Mouse (Mus musculus): ENCODE measurements around the gene Kctd11. TPM values are rescaled to one million over a fixed set of nuclear protein-coding genes. Genes with fewer than 3 reads are reported as not detected.

The Kctd11 gene
- polyA plus RNA-seq, 1 experiment from 2014 or later: 2.3 TPM

DNA sequence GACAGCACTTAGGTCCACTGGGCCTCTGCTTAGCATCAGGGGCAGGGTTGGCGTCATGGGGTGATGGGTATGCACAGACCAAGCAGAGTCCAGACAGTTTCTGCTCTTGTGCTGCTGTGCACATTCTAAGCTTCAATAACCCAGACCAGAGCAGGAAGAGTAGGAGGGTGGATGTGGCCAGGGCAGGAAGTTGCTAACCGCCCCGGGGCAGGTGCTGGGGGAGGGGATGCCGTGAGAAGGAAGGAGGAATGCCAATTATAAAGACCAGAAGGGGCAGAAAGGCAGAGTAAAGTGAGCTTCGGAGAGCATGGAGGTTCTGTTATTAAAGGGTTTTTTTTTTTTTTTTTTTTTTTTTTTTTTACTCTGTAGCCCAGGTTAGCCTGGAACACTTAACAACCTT, 13.5 kb upstream of the Kctd11 start:
- Histone ChIP-seq H3K4me3 (ENCODE audit: low read depth, low read length) (no peak overlapping the region), H3K4me1 (replicated peaks; ENCODE audit: control insufficient read depth, insufficient read depth, low read length) (peaks cover 6% of the 10 kb centered on the region), H3K9ac (ENCODE audit: low read depth, low read length) (no peak overlapping the region), H3K36me3 (ENCODE audit: control insufficient read depth, insufficient read depth, low read length) (no peaks in the 10 kb centered on the region), H3K27me3 (ENCODE audit: control insufficient read depth, insufficient read depth, low read length) (no peaks in the 10 kb centered on the region), H3K27ac (ENCODE audit: low read depth, low read length) (no peak overlapping the region), H3K4me2 (replicated peaks; ENCODE audit: low read depth, low read length) (no peak overlapping the region), H3K9me3 (ENCODE audit: control insufficient read depth, low read length) (no peaks in the 10 kb centered on the region)
- WGBS: 85% methylated on average over 5 of the region's 5 CpGs
- ATAC-seq (ENCODE audit: low FRiP score): no peak
- DNase-seq (ENCODE audit: low spot score): no peak

DNA sequence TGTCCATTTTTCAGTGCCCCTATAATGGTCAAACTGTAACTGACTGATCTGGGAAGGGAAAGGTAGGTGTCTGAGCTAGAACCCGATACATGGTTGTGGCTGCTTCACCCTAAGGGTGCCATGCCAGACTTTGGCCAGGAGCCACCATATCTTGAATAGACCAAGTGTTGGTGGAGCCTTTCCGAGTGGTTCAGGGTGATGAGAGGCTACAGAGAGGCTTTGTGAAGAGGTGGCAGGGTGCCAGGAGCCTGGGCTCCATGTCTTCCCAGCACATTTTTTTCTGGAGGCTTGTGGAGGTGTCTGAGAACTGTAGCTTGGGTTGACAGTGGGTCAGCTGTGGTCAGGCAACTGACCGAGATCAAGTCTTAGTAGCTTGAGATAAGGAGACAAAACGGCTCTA, 10.3 kb upstream of the Kctd11 start:
- Histone ChIP-seq H3K4me1 (replicated peaks; ENCODE audit: control insufficient read depth, insufficient read depth, low read length) (no peaks in the 10 kb centered on the region), H3K9ac (ENCODE audit: low read depth, low read length) (no peak overlapping the region), H3K27ac (ENCODE audit: low read depth, low read length) (no peak overlapping the region), H3K4me3 (ENCODE audit: low read depth, low read length) (no peak overlapping the region), H3K36me3 (ENCODE audit: control insufficient read depth, insufficient read depth, low read length) (no peaks in the 10 kb centered on the region), H3K9me3 (ENCODE audit: control insufficient read depth, low read length) (no peaks in the 10 kb centered on the region), H3K4me2 (replicated peaks; ENCODE audit: low read depth, low read length) (no peak overlapping the region), H3K27me3 (ENCODE audit: control insufficient read depth, insufficient read depth, low read length) (no peaks in the 10 kb centered on the region)
- DNase-seq (ENCODE audit: low spot score): no peak
- WGBS: 80% methylated on average over 4 of the region's 4 CpGs
- ATAC-seq (ENCODE audit: low FRiP score): no peak

DNA sequence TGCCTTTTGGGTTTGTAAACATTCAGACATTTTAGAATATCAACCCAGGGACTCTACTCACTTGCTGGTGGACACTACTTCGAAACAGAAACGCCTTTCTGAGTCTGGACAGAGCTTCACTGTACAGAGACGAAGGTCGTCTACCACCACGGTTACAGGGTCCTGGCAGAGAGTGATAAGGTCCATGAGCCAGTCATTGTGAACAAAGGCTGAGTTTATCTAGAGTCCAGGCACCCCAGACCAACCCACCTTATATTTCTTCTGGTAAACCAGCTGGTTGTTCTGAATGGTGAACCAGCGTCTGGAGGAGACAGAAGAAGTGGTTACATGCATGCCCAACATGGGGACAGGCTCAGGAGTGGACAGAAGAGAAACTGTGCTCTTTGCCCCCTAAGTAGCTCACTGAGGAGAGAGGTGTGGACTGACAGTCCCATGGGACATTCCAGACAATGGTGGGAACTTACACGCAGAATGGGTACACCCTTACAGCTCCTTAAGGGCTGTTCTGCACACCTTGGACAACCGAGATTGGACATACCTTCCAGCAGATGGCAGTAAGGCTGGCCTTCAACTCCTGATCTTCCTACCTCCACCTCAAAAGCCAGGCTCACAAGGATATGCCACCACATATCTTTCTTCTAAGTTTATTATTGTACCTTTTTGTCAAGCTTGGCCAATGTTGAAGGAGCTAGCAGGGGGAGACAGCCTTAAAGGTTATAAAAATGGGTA, 5.9 kb upstream of the Kctd11 start:
- Histone ChIP-seq H3K9ac (ENCODE audit: low read depth, low read length) (no peak overlapping the region), H3K27ac (ENCODE audit: low read depth, low read length) (no peak overlapping the region), H3K4me2 (replicated peaks; ENCODE audit: low read depth, low read length) (no peak overlapping the region), H3K9me3 (ENCODE audit: control insufficient read depth, low read length) (no peaks in the 10 kb centered on the region), H3K4me1 (replicated peaks; ENCODE audit: control insufficient read depth, insufficient read depth, low read length) (no peaks in the 10 kb centered on the region), H3K4me3 (ENCODE audit: low read depth, low read length) (no peak overlapping the region), H3K27me3 (ENCODE audit: control insufficient read depth, insufficient read depth, low read length) (no peaks in the 10 kb centered on the region), H3K36me3 (ENCODE audit: control insufficient read depth, insufficient read depth, low read length) (no peaks in the 10 kb centered on the region)
- ATAC-seq (ENCODE audit: low FRiP score) (no peak), DNase-seq (ENCODE audit: low spot score) (no peak)
- WGBS: 76% methylated on average over 8 of the region's 8 CpGs

DNA sequence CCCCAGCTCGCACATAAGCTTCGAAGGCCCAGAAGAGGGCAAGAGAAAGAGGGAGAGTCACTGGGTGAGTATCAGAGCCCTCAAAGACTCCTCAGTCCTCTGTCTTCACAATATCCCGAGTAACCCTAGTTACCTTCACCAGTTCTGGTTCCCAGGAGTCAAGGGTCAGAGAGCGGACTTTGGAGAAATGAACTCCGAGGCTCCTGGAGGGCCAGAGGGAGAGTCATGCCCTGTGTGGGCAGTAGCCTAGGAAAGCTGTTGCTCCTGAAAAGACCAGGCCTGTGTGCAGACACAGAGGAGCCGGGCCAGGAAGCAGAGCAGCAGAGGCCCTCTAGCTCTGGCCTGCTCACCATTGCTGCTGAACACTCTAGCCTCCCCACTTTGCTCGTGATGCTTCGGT, 3.5 kb upstream of the Kctd11 start:
- H3K27ac ChIP-seq (ENCODE audit: low read depth, low read length): no peak overlapping the region
- 80% methylated on average over 8 of the region's 8 CpGs for WGBS

DNA sequence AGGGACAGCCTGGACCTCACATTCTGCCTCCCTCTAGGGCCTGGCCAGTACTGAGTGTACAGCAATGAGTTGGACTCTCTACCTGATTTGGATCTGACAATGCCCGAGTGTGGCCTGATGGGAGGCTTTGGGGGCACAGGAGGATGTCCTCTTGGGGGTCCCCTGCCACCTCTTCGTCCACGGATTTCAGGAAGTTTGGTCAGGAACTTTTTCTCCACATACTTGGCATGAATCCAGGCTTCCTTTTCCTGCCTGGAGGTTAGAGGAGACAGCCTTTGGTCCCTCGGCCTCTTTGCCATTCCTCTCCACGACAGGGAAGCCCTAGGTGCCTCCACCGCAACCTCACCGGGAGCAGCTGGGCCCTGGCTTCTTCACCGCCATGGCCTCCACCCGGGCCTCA, 3.0 kb upstream of the Kctd11 start:
- no peak for ATAC-seq (ENCODE audit: low FRiP score)
- Histone ChIP-seq H3K9me3 (ENCODE audit: control insufficient read depth, low read length) (no peaks in the 10 kb centered on the region), H3K9ac (ENCODE audit: low read depth, low read length) (no peak overlapping the region), H3K4me3 (ENCODE audit: low read depth, low read length) (no peak overlapping the region), H3K27ac (ENCODE audit: low read depth, low read length) (no peak overlapping the region), H3K4me1 (replicated peaks; ENCODE audit: control insufficient read depth, insufficient read depth, low read length) (no peaks in the 10 kb centered on the region; the same call in none of the 2 replicates), H3K36me3 (ENCODE audit: control insufficient read depth, insufficient read depth, low read length) (no peaks in the 10 kb centered on the region), H3K27me3 (ENCODE audit: control insufficient read depth, insufficient read depth, low read length) (no peaks in the 10 kb centered on the region), H3K4me2 (replicated peaks; ENCODE audit: low read depth, low read length) (no peak overlapping the region)
- WGBS: 88% methylated on average over 9 of the region's 9 CpGs
- no peak for DNase-seq (ENCODE audit: low spot score)

More for the DNA sequence above, 3.5 kb upstream of the Kctd11 start:
- Histone ChIP-seq H3K36me3 (ENCODE audit: control insufficient read depth, insufficient read depth, low read length) (no peaks in the 10 kb centered on the region), H3K4me3 (ENCODE audit: low read depth, low read length) (no peak overlapping the region), H3K9me3 (ENCODE audit: control insufficient read depth, low read length) (no peaks in the 10 kb centered on the region), H3K27me3 (ENCODE audit: control insufficient read depth, insufficient read depth, low read length) (no peaks in the 10 kb centered on the region), H3K4me1 (replicated peaks; ENCODE audit: control insufficient read depth, insufficient read depth, low read length) (no peaks in the 10 kb centered on the region; the same call in none of the 2 replicates), H3K9ac (ENCODE audit: low read depth, low read length) (no peak overlapping the region), H3K4me2 (replicated peaks; ENCODE audit: low read depth, low read length) (no peak overlapping the region)
- DNase-seq (ENCODE audit: low spot score): no peak
- no peak for ATAC-seq (ENCODE audit: low FRiP score)

DNA sequence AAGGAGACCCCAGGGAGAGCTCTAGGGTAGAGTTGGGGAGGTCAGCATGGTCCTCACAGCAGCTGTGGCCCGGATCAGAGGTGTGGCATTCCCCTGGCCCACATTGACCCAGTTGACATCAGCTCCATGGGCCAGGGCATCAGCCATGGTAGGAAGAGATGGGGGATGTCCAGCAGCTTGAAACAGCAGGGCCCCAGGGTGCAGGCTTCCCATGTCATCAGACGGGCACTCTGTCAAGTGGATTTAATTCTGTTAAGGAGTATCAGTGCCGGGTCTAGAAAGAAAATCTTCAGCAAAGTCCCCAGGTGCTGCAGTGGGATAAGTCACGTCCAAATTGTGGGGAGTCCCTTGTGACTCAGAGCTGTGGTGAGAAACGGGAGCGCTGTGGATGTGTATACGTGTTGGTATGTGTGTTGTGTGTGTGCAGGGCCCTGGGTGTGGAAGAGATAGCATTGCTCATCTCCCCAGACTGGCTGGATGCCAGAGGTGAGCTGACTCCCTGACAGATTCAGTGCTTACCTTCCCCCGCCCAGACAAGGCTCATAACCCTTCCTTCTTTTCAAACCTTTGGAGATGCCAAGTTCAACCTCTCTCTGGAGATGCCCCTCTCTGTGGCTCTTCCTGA, 2.4 kb upstream of the Kctd11 start:
- WGBS: 89% methylated on average over 8 of the region's 8 CpGs
- ATAC-seq (ENCODE audit: low FRiP score): no peak
- DNase-seq (ENCODE audit: low spot score): no peak
- Histone ChIP-seq H3K36me3 (ENCODE audit: control insufficient read depth, insufficient read depth, low read length) (no peaks in the 10 kb centered on the region), H3K27ac (ENCODE audit: low read depth, low read length) (no peak overlapping the region), H3K27me3 (ENCODE audit: control insufficient read depth, insufficient read depth, low read length) (no peaks in the 10 kb centered on the region), H3K9ac (ENCODE audit: low read depth, low read length) (no peak overlapping the region), H3K9me3 (ENCODE audit: control insufficient read depth, low read length) (no peaks in the 10 kb centered on the region), H3K4me1 (replicated peaks; ENCODE audit: control insufficient read depth, insufficient read depth, low read length) (no peaks in the 10 kb centered on the region; the same call in none of the 2 replicates), H3K4me3 (ENCODE audit: low read depth, low read length) (no peak overlapping the region), H3K4me2 (replicated peaks; ENCODE audit: low read depth, low read length) (no peak overlapping the region)

DNA sequence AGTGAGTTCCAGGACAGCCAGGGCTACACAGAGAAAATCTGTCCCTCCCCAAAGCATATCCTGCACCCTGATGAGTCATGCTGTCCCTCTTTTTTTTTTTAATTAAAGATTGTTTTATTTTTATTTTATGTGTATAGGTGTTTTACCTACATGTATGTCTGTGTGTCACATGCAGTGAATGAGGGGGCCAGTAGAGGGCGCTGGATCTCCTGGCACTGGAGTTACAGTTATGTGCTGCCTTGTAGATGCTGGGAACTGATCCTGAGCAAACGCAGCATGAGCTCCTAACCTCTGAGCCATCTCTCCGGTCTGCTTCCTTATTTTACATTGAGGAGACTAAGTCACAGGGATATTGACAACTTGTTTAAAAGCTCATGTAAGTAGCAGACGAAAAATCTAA, 1.9 kb upstream of the Kctd11 start:
- Histone ChIP-seq H3K4me1 (replicated peaks; ENCODE audit: control insufficient read depth, insufficient read depth, low read length) (no peaks in the 10 kb centered on the region; the same call in none of the 2 replicates), H3K4me3 (ENCODE audit: low read depth, low read length) (no peak overlapping the region), H3K27me3 (ENCODE audit: control insufficient read depth, insufficient read depth, low read length) (no peaks in the 10 kb centered on the region), H3K4me2 (replicated peaks; ENCODE audit: low read depth, low read length) (no peak overlapping the region), H3K9ac (ENCODE audit: low read depth, low read length) (no peak overlapping the region), H3K9me3 (ENCODE audit: control insufficient read depth, low read length) (no peaks in the 10 kb centered on the region), H3K36me3 (ENCODE audit: control insufficient read depth, insufficient read depth, low read length) (no peaks in the 10 kb centered on the region), H3K27ac (ENCODE audit: low read depth, low read length) (no peak overlapping the region)
- DNase-seq (ENCODE audit: low spot score) (peak; percentile 32), ATAC-seq (ENCODE audit: low FRiP score) (no peak)
- 69% methylated on average over 4 of the region's 4 CpGs for WGBS

DNA sequence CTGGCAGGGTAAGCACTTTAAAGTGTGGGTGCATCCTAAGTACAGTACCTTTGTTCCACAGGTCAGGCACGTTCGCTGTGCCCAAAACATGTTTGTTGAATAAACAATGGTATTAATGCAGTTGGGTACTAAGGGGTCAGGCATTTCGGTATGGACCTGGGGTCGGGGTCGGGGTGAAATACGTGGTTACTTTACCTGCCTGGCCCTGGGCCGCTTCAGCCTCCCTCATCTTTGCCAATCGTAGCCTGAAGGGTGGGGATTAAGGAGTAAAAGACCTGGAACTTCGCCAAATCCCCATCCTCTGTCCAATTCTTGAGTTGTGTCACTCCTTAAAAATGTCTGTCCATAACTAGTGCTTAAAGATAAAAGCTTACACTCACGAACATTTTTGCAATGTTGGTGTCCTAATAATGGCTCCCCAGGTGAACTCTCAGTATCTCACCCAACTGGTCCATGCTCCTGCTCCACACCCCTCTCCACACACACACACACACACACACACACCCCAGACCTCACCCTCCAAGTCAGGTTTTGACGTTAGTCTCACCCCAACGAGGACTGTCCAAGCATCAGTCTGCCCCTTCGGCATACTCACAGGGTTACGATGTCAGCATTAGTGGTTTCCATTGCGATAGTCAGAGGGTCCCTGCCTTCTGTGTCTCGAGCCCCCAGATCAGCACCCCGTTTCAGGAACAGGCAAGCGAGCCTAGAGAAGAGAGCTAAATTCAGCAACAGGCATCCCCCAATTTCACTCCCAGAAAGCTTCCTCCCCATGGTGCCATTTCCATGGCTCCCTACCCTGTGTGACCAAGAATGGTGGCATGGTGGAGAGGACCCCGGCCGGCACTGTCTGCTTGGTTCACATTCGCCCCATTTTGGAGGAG, 823 bp upstream of the Kctd11 start:
- Histone ChIP-seq H3K4me1 (replicated peaks; ENCODE audit: control insufficient read depth, insufficient read depth, low read length) (no peaks in the 10 kb centered on the region; the same call in none of the 2 replicates), H3K9me3 (ENCODE audit: control insufficient read depth, low read length) (no peaks in the 10 kb centered on the region), H3K36me3 (ENCODE audit: control insufficient read depth, insufficient read depth, low read length) (no peaks in the 10 kb centered on the region), H3K4me3 (ENCODE audit: low read depth, low read length) (no peak overlapping the region; the same call in none of the 2 replicates), H3K9ac (ENCODE audit: low read depth, low read length) (peak overlapping the region; percentile 61; the same call in 1 of the 2 replicates), H3K27ac (ENCODE audit: low read depth, low read length) (no peak overlapping the region), H3K4me2 (replicated peaks; ENCODE audit: low read depth, low read length) (peak overlapping the region; percentile 68), H3K27me3 (ENCODE audit: control insufficient read depth, insufficient read depth, low read length) (no peaks in the 10 kb centered on the region)
- DNase-seq (ENCODE audit: low spot score) (no peak), ATAC-seq (ENCODE audit: low FRiP score) (no peak)
- 62% methylated on average over 21 of the region's 21 CpGs for WGBS

All from hindbrain, embryonic 11.5 days (tissue).